Mouse (Mus musculus) cerebellum, postnatal 25 days (tissue): ENCODE results near the gene Gpr45.
"Not testable (repeated sequence)": the region's sequence is repeated elsewhere in the genome, so short reads cannot be mapped to it uniquely, and the experiment has no call there.

ENCODE experiments used
- DNase-seq, 2 experiments: peaks; one replicate each; pipeline ENCODE4 v3.0.0; 2021; ENCODE audit warnings: mixed read lengths in 2 of 2

Gene Gpr45

GRCm38 (mm10) chr1:42952734-42953481 lies at the start of gene Gpr45:
Gpr45 (plus strand) TSS chr1:42952872.
- peak; percentile 57 to 67 for DNase-seq

GRCm38 (mm10) chr1:42905148-42905547 lies 47.5 kb upstream of the Gpr45 start:
- DNase-seq, result no peak

- DNase-seq, result no peak
Observed at GRCm38 (mm10) chr1:42906696-42907095, 46.0 kb upstream of the Gpr45 start.

DNA sequence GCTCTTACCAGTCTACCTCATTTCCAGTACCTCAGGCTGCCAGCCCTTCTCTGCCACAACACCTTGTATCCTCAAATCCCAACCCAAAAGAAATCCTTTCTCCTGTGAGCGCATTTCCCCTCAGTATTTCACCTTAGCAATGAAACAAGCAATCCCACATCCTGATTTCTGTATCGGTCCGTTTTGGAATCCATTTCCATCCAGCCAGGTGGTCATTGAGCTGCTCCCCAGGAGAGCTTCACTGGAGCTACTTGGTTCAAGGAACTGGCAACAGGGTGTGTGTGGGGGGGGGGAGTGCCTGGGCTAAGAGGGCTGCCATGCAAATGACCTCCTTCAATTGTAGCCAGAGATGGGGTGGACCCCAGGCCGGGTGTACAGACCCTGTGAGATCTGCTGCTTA lies 45.5 kb upstream of the Gpr45 start:
- DNase-seq, result no peak

DNA sequence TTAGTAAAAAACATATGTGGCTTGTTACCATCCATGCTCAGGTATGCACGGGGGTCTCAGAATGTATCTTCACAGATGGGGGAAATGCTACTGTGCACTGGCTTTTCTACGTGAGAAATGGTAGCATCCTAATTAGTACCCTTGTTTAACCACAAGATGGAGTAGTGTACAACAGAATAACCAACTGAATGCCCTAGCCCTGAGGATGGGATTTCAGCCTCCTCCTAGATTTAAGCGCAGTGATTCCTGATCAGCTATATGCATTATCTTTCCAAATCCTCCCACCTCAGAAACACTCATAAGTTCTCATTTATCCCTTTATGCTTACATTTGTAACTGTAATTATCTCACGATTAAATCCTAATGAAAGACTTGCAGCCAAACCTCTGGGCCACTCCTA lies 37.6 kb upstream of the Gpr45 start:
- no peak for DNase-seq

GRCm38 (mm10) chr1:42916719-42917118 lies 36.0 kb upstream of the Gpr45 start:
- DNase-seq, result no peak

GRCm38 (mm10) chr1:42917908-42918307 lies 34.8 kb upstream of the Gpr45 start:
- DNase-seq, result no peak

- no peak for DNase-seq
Observed at GRCm38 (mm10) chr1:42923924-42924323, 28.7 kb upstream of the Gpr45 start.

DNA sequence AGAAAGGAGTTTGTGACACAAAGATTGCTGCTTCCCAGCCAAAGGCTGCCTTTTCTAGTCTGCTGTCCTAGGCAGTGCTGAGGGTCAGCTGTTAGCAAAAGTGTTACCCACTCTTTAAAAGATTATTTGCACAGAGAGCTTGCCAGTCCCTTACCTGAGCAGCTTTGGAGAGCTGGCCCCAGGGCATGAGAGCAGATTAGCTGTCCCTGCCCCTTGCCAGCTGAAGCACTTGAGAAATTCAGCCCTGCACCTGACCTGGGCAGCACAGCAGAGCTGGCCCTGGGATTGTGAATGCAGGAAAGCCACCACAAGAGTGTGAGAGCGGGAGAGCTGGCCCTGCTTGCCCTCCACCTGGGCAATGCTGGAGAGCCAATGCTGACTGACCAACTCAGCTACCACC lies 19.1 kb upstream of the Gpr45 start:
- DNase-seq, result no peak

GRCm38 (mm10) chr1:42948486-42948885 lies 4.2 kb upstream of the Gpr45 start:
- no peak for DNase-seq

DNA sequence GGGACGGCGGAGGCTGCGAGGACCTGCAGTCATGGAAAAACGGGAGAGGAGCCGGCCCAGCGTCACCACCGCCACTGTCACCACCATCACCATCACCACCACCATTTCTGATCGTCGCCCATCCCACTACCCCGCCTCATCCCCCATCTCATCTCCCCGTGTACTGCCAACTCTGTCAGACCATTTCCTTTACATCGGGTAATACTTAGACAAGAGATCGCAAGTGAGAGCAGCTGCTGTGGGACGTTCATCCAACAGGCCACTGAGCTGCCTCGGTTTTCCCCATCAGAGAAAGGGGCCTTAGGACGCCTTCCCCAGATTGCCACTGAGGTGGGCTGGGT lies 780 bp downstream of the Gpr45 start:
- no peak for DNase-seq

GRCm38 (mm10) chr1:42956828-42957227 lies 4.2 kb downstream of the Gpr45 start:
- no peak for DNase-seq

GRCm38 (mm10) chr1:42983082-42983771 lies 30.6 kb downstream of the Gpr45 start:
- DNase-seq, result no peak

- no peak for DNase-seq
Observed at GRCm38 (mm10) chr1:42984119-42984518, 31.4 kb downstream of the Gpr45 start.

DNA sequence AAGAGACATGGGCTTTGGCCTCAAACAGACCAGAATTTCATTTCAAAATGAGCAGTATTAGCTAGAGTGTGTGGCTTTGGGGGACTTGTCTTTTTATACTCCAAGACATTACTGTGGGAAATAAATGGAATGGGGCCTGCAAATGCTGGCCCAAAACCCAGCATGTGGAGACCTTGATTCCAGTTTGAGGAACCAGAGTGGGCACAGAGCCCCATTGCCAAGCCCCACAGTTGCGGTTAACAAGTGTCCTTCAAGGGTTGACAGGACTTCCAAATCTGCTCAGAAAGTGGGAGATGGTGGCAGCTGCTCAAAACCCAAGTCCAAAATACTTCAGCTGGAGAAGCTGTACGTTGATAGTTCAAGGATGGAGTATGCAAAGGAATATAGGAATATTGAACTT lies 36.3 kb downstream of the Gpr45 start:
- no peak for DNase-seq

DNA sequence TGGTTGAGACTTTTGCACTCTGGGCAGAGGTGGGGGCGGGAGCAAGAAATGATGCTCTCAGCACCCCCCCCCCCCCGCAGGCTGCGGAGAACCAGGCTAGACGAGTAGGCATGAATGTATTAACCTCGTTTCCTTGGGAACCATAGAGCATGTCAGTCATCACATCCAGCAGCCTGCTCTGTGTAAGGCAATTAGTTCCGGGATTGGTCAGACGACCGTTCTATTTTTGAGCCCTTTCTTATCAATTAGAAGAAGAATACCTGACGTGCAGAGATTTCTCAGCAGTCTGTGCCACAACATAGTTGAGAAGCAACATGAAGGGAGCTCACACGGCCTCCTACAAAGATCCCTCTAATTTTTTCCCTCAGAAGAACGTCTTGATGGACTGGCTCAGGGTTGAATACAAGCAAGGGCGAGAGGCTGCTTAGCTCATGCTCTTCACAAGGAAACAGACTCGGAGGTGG lies 53.4 kb downstream of the Gpr45 start:
- DNase-seq, result no peak

DNA sequence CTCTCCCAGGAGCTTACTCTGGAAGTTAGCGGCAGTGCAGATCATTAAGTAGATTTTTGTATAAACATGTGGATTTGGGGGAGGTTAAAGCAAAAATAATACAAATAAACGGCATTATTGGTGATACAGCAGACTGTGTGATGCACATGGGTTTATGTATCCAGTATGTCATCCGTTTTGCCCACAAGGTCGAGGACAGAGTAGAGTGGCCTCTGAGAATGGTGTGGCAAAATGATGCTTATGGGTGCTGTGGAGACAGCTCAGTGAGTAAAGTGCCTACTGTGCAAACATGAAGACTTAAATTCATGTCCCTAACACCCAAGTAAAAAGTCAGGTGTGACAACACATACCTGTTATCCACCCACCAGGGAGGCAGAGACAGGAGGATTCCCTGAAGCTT lies 53.9 kb downstream of the Gpr45 start:
- no peak for DNase-seq

GRCm38 (mm10) chr1:43010461-43010860 lies 57.8 kb downstream of the Gpr45 start:
- DNase-seq, result no peak

DNA sequence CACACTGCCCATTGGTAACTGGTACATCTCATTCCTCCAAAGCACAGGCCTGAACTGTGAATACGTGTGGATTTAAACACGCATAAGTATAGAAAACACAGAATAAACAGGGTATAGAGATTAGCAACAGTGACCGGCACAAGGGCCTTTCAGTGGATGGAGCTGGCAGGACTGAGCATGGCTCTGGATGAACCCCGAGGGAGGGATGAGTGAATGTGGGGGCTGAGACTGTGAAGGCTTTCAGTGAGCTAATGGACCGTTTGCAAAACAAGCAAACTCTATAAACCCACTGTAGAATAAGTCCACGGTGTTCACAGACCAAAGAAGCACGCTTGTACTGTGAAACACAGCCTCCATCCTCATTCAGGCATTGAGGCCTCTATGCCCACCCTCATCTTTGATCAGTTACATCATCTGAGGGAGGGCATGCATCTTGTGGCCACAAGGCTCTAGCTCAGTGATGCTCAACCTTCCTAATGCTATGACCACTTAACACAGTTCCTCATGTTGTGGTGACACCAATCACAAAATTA lies 62.5 kb downstream of the Gpr45 start:
- DNase-seq, result not testable (repeated sequence)

GRCm38 (mm10) chr1:43036014-43036413 lies 83.3 kb downstream of the Gpr45 start:
- DNase-seq, result no peak

DNA sequence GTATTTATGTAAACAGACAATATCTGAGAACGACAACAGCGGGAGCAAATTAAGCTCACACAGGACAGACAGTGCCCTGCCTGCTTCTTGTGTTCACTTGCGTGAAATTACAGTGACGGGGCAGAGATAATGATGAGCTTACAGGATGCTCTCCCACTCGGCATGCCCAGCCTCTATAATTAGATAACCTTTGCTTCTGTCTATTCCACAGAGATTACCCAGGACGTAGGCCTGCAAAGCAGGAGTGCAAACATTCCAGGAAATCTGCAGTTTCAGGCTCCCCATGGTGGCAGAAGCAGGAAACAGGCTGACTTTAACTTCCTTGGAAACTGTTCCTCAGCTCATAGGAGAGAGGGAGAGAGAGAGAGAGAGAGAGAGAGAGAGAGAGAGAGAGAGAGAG lies 89.6 kb downstream of the Gpr45 start:
- no peak for DNase-seq

- no peak for DNase-seq
Observed at GRCm38 (mm10) chr1:43045204-43045982, 92.7 kb downstream of the Gpr45 start.

DNA sequence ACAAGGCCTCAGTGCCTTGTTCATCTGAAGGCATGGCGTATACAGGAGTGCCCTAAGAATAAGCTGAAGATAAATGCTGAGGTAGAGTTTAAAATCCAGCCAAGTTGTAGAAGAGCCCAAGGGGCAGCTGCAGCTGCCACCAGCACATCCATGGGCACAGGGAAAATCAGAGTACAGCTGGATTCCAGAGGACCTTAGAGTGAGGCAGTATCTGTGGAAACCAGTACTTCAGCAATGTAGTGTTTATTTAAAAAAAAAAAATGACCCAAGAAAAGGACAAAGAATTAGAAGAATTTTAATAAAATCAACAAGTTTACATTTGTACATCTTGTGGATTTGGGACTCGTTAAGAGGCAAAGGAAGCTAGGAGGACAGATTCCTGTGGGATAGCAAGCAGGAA lies 94.3 kb downstream of the Gpr45 start:
- DNase-seq, result no peak
